ENCODE assay signal across 12 mouse cellular contexts in genomic region chr5:91807070-91808065, GRCm38 (mm10).
DNase-seq lines count a peak whose midpoint lies in the region; ATAC-seq and TF ChIP-seq lines count a peak whose summit lies in the region.
"Had no signal": no experiment of that assay in that cellular context is flagged by ENCODE, and none has a peak within 500 bp of the region (broad histone marks: within the 10 kb centered on the region; RNA-seq: fewer than 3 reads in every experiment).

No protein-coding gene starts in this region.

- no peak overlapping the region for H3K4me2 ChIP-seq in lung, embryonic 16.5 days (ENCODE audit: low read depth, low read length)
- H3K4me2 ChIP-seq in limb, embryonic 14.5 days (replicated peaks; ENCODE audit: low read depth, low read length, severe bottlenecking): no peak overlapping the region
- H3K4me2 ChIP-seq: midbrain, embryonic 12.5 days had no signal

- H3K4me3 ChIP-seq in lung, embryonic 16.5 days (ENCODE audit: low read length): no peak overlapping the region
- H3K4me3 ChIP-seq in limb, embryonic 14.5 days (replicated peaks; ENCODE audit: low read length): no peak overlapping the region
- H3K4me3 ChIP-seq: midbrain, embryonic 12.5 days had no signal

- no peak for TF ChIP-seq POLR2A in limb, embryonic 14.5 days (IDR thresholded peaks at IDR 0.05; ENCODE audit: borderline replicate concordance, extremely low read depth, insufficient read depth, insufficient read length)

- no peak overlapping the region for H3K9ac ChIP-seq in lung, embryonic 16.5 days (ENCODE audit: low read length)
- no peak overlapping the region for H3K9ac ChIP-seq in limb, embryonic 14.5 days (ENCODE audit: low read depth, low read length, severe bottlenecking)
- H3K9ac ChIP-seq: midbrain, embryonic 12.5 days had no signal

- no peaks in the 10 kb centered on the region; the same call in 1 of the 2 replicates for H3K4me1 ChIP-seq in lung, embryonic 16.5 days (replicated peaks; ENCODE audit: control insufficient read depth, insufficient read depth, low read length)
- H3K4me1 ChIP-seq in limb, embryonic 14.5 days (ENCODE audit: control insufficient read depth, insufficient read depth, low read length): no peaks in the 10 kb centered on the region
- H3K4me1 ChIP-seq: midbrain, embryonic 12.5 days had no signal

- H3K9me3 ChIP-seq in lung, embryonic 16.5 days (ENCODE audit: control insufficient read depth, low read length): no peaks in the 10 kb centered on the region
- H3K9me3 ChIP-seq in limb, embryonic 14.5 days (ENCODE audit: control insufficient read depth, low read length): no peaks in the 10 kb centered on the region
- H3K9me3 ChIP-seq: midbrain, embryonic 12.5 days had no signal

- intact Hi-C loops in heart, postnatal 10 days (cut with DNase I): no loop called here

- H3K27ac ChIP-seq in lung, embryonic 16.5 days (ENCODE audit: low read length): peak overlapping the region; percentile 20; the same call in 1 of the 2 replicates
- no peak overlapping the region for H3K27ac ChIP-seq in limb, embryonic 14.5 days (replicated peaks; ENCODE audit: low read depth, low read length)
- H3K27ac ChIP-seq: midbrain, embryonic 12.5 days had no signal

- no peaks in the 10 kb centered on the region for H3K36me3 ChIP-seq in lung, embryonic 16.5 days (ENCODE audit: control insufficient read depth, insufficient read depth, low read length)
- no peaks in the 10 kb centered on the region for H3K36me3 ChIP-seq in limb, embryonic 14.5 days (ENCODE audit: control insufficient read depth, insufficient read depth, low read length)
- H3K36me3 ChIP-seq: midbrain, embryonic 12.5 days had no signal

- peak; percentile 38; the same call in 1 of the 2 replicates for ATAC-seq in lung, embryonic 16.5 days (ENCODE audit: low read depth)
- peak; percentile 94 for ATAC-seq in limb, embryonic 14.5 days (ENCODE audit: low FRiP score, low read depth)
- no peak for ATAC-seq in erythroid progenitor cell, adult 5-6 weeks (replicated peaks; ENCODE audit: low FRiP score, poor library complexity, severe bottlenecking)
- ATAC-seq: inflammation-experienced regulatory T-cells, adult 6 months had no signal

- H3K27me3 ChIP-seq in lung, embryonic 16.5 days (ENCODE audit: control insufficient read depth, insufficient read depth, low read depth, low read length): no peaks in the 10 kb centered on the region
- H3K27me3 ChIP-seq in limb, embryonic 14.5 days (ENCODE audit: control insufficient read depth, insufficient read depth, low read length): no peaks in the 10 kb centered on the region
- H3K27me3 ChIP-seq: midbrain, embryonic 12.5 days had no signal

- peak; percentile 3 for DNase-seq in heart, adult 9 months (ENCODE audit: low spot score in 2 of 2)
- no peak for DNase-seq in heart, postnatal 10 days
- no peak for DNase-seq in lung, postnatal 10 days
- peak; percentile 45 for DNase-seq in limb, embryonic 14.5 days (ENCODE audit: low spot score)
- peak; percentile 29 for DNase-seq in thymus, postnatal 25 days
- DNase-seq in T-cell, adult 2 months (ENCODE audit: low spot score): no peak
- DNase-seq: cerebellum, adult 11 months; right cerebral cortex, adult 18-20 months had no signal

- 38% methylated on average over 18 of the region's 18 CpGs for WGBS in lung, embryonic 16.5 days
- WGBS in limb, embryonic 14.5 days: 64% methylated on average over 18 of the region's 18 CpGs

Comparison
In these comparisons a context has a peak if more than half of its experiments do, and no peak if none do; other contexts are left out.
1. DNase-seq: peak in heart, adult 9 months (2 of 2), limb, embryonic 14.5 days (single experiment) and thymus, postnatal 25 days (single experiment); none in heart, postnatal 10 days (0 of 2), lung, postnatal 10 days (single experiment) and T-cell, adult 2 months (single experiment).